Mouse (Mus musculus): ENCODE results near the gene Rap2c.

Gene Rap2c

DNA sequence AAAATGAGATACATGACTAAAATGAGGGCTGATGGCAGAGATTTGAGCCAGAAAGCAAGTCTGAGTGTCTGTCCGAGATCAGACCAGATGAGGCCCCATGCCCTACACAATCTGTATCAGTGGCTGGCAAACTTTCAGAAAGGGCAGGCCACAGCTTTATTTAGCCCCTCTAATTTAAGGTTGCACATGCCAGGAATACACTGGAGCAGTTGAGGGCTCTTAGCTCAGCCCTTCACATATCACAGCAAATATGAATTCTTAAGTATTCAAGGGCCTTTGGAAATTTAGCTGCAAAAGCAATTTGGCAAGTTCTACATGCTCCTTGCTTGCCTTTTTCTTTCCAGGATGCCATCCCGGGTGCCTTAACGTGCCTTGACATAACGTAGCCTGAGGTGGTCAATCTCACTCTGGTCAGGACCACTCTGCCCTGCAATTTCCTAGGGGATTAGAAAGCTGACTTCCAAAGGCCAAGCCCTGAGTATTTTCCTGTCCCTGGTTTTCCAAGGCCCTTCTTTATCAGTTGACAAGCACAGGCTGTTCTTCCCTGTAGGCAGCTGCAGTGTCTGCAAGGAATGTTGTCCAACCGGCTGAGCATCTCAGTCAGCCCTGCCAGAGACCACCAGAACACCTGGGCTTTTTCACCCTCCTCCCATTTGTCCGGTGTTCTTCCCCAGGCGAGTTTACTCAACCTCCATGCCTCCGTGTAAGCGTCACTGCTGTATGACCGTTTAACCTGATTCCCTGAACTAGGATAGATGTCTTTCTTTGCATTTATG is 49.5 kb downstream of the Rap2c start:
- DNase-seq (ENCODE audit: low spot score in 2 of 2): no peak

DNA sequence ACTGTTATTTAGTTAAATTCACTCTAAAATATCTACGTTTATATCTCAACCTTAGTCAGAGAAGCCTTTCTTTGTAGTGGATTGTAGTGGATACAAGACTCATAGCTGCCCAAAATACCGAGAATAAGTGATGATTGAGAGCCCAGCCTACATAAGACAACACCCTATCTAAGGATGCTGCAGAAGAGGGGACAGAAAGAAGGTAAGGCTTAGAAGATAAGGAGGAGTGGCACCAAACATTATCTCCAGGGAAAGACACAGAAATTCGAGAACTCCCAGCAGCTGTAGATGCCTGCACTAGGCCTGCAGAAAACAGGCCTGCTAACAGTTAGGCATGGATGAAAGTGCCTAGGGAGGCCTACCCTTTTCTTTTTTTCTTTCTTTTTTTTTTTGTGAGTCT is 52.7 kb downstream of the Rap2c start:
- DNase-seq (ENCODE audit: low spot score in 2 of 2): no peak

DNA sequence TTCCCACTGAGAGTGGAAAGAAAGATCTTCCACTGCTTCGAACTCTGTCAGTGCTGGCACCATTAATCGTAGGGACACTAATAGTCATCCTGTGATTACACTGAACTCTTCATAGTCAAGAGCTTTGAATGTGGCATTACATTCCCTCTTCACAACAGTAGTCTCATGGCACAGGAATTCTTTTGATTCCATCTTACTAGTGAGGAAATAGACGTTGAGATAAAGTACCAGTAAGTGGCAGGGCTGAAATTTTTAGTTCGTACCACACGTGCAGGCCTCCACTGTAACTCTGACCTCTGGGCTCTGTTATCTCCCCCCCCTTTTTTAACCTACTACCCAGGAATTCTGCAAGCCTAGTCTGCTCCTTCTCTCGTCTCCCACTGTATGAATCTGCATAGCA is 54.9 kb downstream of the Rap2c start:
- DNase-seq (ENCODE audit: low spot score in 2 of 2): no peak

Data from natural killer cell, adult 2 months (primary cell).